In genomic region chr17:87671890-87672660, GRCm38 (mm10) we compare ENCODE assay signal across 8 mouse cellular contexts. TPM values are rescaled to one million over a fixed set of nuclear protein-coding genes. Genes with fewer than 3 reads are reported as not detected.
DNase-seq lines count a peak whose midpoint lies in the region; ATAC-seq and TF ChIP-seq lines count a peak whose summit lies in the region.

Msh2 (plus strand) TSS chr17:87672330.

- DNase-seq in heart, postnatal 10 days: peak; percentile 99
- peak; percentile 96 for DNase-seq in large intestine, adult 2 months (ENCODE audit: low read depth, low spot score)
- DNase-seq in liver, postnatal 0 days: peak; percentile 97
- peak; percentile 97 for DNase-seq in testis, postnatal 10 days (ENCODE audit: low spot score)

- ATAC-seq in cerebellum, adult (ENCODE audit: insufficient number of reproducible peaks, low FRiP score, low TSS enrichment): peak; percentile 100
- peak; percentile 99 for ATAC-seq in forebrain, embryonic 13.5 days
- peak; percentile 98 for ATAC-seq in liver, postnatal 0 days
- ATAC-seq in neural tube, embryonic 14.5 days (ENCODE audit: low read depth): peak; percentile 99

- no peaks in the 10 kb centered on the region for H3K27me3 ChIP-seq in ES-Bruce4 (ENCODE audit: control insufficient read depth, insufficient read depth, low read length, poor library complexity, severe bottlenecking)
- H3K27me3 ChIP-seq in forebrain, embryonic 13.5 days: no peaks in the 10 kb centered on the region
- H3K27me3 ChIP-seq in liver, postnatal 0 days (ENCODE audit: insufficient read depth, low read length): no peaks in the 10 kb centered on the region
- H3K27me3 ChIP-seq in neural tube, embryonic 14.5 days (ENCODE audit: control insufficient read depth, insufficient read depth, low read length): no peaks in the 10 kb centered on the region

- TF ChIP-seq EP300 in ES-Bruce4 (IDR thresholded peaks at IDR 0.05; ENCODE audit: insufficient read depth, low read depth, low read length): 0 out of 2 replicates have a peak, but pooled peaks have one; percentile 7
- TF ChIP-seq EP300 in liver, postnatal 0 days (IDR thresholded peaks at IDR 0.05; ENCODE audit: low read depth): no peak

- peak within 1 kb of the TSS; percentile 58 for H3K27ac ChIP-seq in ES-Bruce4 (ENCODE audit: insufficient read depth, low read length)
- H3K27ac ChIP-seq in forebrain, embryonic 13.5 days: peak within 1 kb of the TSS; percentile 73
- H3K27ac ChIP-seq in liver, postnatal 0 days (ENCODE audit: low read depth): peak within 1 kb of the TSS; percentile 90
- H3K27ac ChIP-seq in neural tube, embryonic 14.5 days (ENCODE audit: low read depth, low read length): peak within 1 kb of the TSS; percentile 75

- under 1% methylated on average over 44 of the region's 44 CpGs for WGBS in forebrain, embryonic 13.5 days
- 1% methylated on average over 44 of the region's 44 CpGs for WGBS in large intestine, adult 2 months
- 4% methylated on average over 44 of the region's 44 CpGs for WGBS in liver, postnatal 0 days (ENCODE audit: insufficient replicate concordance)
- WGBS in neural tube, embryonic 14.5 days: under 1% methylated on average over 44 of the region's 44 CpGs

- H3K9ac ChIP-seq in ES-Bruce4 (ENCODE audit: low read depth, poor library complexity, severe bottlenecking): peak within 1 kb of the TSS; percentile 97
- H3K9ac ChIP-seq in forebrain, embryonic 13.5 days: peak within 1 kb of the TSS; percentile 90
- H3K9ac ChIP-seq in liver, postnatal 0 days (replicated peaks): peak within 1 kb of the TSS; percentile 79
- H3K9ac ChIP-seq in neural tube, embryonic 14.5 days (replicated peaks; ENCODE audit: low read depth, low read length): peak within 1 kb of the TSS; percentile 78

- TF ChIP-seq POLR2A in ES-Bruce4 (IDR thresholded peaks at IDR 0.05; ENCODE audit: insufficient read depth, low read length): peak; percentile 91

- intact Hi-C loops in heart, postnatal 10 days (cut with DNase I): no loop called here

- peak within 1 kb of the TSS; percentile 99 for H3K4me3 ChIP-seq in ES-Bruce4 (ENCODE audit: low read depth, low read length)
- peak within 1 kb of the TSS; percentile 88 for H3K4me3 ChIP-seq in forebrain, embryonic 13.5 days
- H3K4me3 ChIP-seq in liver, postnatal 0 days (ENCODE audit: low read depth, low read length): peak within 1 kb of the TSS; percentile 87
- H3K4me3 ChIP-seq in neural tube, embryonic 14.5 days (ENCODE audit: low read depth, low read length): peak within 1 kb of the TSS; percentile 90

- H3K4me2 ChIP-seq in forebrain, embryonic 13.5 days: peak within 1 kb of the TSS; percentile 71
- peak within 1 kb of the TSS; percentile 95 for H3K4me2 ChIP-seq in liver, postnatal 0 days (ENCODE audit: low read depth, low read length)
- peak within 1 kb of the TSS; percentile 72 for H3K4me2 ChIP-seq in neural tube, embryonic 14.5 days (ENCODE audit: low read depth, low read length)

- H3K9me3 ChIP-seq in ES-Bruce4 (replicated peaks; ENCODE audit: control insufficient read depth, insufficient read depth, low read length, poor library complexity, severe bottlenecking): no peaks in the 10 kb centered on the region
- H3K9me3 ChIP-seq in forebrain, embryonic 13.5 days (replicated peaks): no peaks in the 10 kb centered on the region
- no peaks in the 10 kb centered on the region for H3K9me3 ChIP-seq in liver, postnatal 0 days (ENCODE audit: low read length)
- no peaks in the 10 kb centered on the region for H3K9me3 ChIP-seq in neural tube, embryonic 14.5 days (ENCODE audit: control insufficient read depth, low read length)

- no peak for TF ChIP-seq CTCF in ES-Bruce4 (IDR thresholded peaks at IDR 0.05; ENCODE audit: low read depth, low read length)
- no peak for TF ChIP-seq CTCF in liver, postnatal 0 days (IDR thresholded peaks at IDR 0.05; ENCODE audit: low read depth)

- H3K36me3 ChIP-seq in ES-Bruce4 (ENCODE audit: control insufficient read depth, insufficient read depth, low read length, poor library complexity, severe bottlenecking): peaks cover 14% of the 10 kb centered on the region
- 0 out of 2 replicates have a peak, but pooled peaks cover 7% of the 10 kb centered on the region for H3K36me3 ChIP-seq in forebrain, embryonic 13.5 days (ENCODE audit: poor library complexity, severe bottlenecking)
- no peaks in the 10 kb centered on the region for H3K36me3 ChIP-seq in liver, postnatal 0 days (replicated peaks; ENCODE audit: insufficient read depth, low read length)
- H3K36me3 ChIP-seq in neural tube, embryonic 14.5 days (ENCODE audit: control insufficient read depth, insufficient read depth, low read length): no peaks in the 10 kb centered on the region

- H3K4me1 ChIP-seq in ES-Bruce4 (ENCODE audit: control insufficient read depth, insufficient read depth, low read length): no peaks in the 10 kb centered on the region
- peaks cover 25% of the 10 kb centered on the region for H3K4me1 ChIP-seq in forebrain, embryonic 13.5 days
- peaks cover 8% of the 10 kb centered on the region for H3K4me1 ChIP-seq in liver, postnatal 0 days (ENCODE audit: insufficient read depth)
- H3K4me1 ChIP-seq in neural tube, embryonic 14.5 days (ENCODE audit: control insufficient read depth, insufficient read depth, low read length): peaks cover 11% of the 10 kb centered on the region

RNA-seq across cellular contexts. Expression of gene Msh2, which starts in this region (rescaled TPM):
- polyA plus RNA-seq in ES-Bruce4 (2011; ENCODE audit: insufficient read depth, insufficient read length, low read depth, missing spikeins): 343 and 405 TPM in 2 replicates
- 88.5 and 90.3 TPM in 2 replicates for polyA plus RNA-seq in forebrain, embryonic 13.5 days (2015; fragmentation: Nextera tagmentation; extraction: Ambion mirVana)
- total RNA-seq in heart, postnatal 10 days (2021): 10 to 100 TPM; 15.8 to 16.2 TPM
- 6.0 and 7.2 TPM in 2 replicates for polyA plus RNA-seq in large intestine, adult 2 months (2012; rRNA removed)
- polyA plus RNA-seq in liver, postnatal 0 days (2015; fragmentation: Nextera tagmentation; extraction: Ambion mirVana): 15.5 and 16.1 TPM in 2 replicates
- 37.8 and 50.1 TPM in 2 replicates for polyA plus RNA-seq in neural tube, embryonic 14.5 days (2014; fragmentation: Nextera tagmentation; extraction: Ambion mirVana)

Comparison
In these comparisons a context has a peak if more than half of its experiments do, and no peak if none do; other contexts are left out.
1. Peak in every context shown above with its lines: DNase-seq, ATAC-seq, H3K4me3 ChIP-seq and H3K27ac ChIP-seq.